Mouse (Mus musculus) intestine, embryonic 14.5 days (tissue): ENCODE measurements around the gene Cryba2. TPM values are rescaled to one million over a fixed set of nuclear protein-coding genes. Genes with fewer than 3 reads are reported as not detected.

Experiments used
- ATAC-seq: fragments of 200-750 bp; cut with Nextera tagmentation; replicated peaks from 2 replicates; pipeline ENCODE4 v1.8.0; 2017; ENCODE audit warnings: low read depth, moderate number of reproducible peaks, moderate TSS enrichment, moderate library complexity; ENCODE audit not compliant: low FRiP score, low TSS enrichment
- DNase-seq: peaks from one replicate; pipeline ENCODE4 v3.0.0-alpha.2; 2018; ENCODE audit warnings: low spot score
- H3K27ac ChIP-seq: fragments of 300-500 bp; sonication (generic); 2 replicates; pipeline ENCODE4 v1.5.1; 2014; ENCODE audit warnings: low read depth, mild to moderate bottlenecking, control low read depth
- H3K27me3 ChIP-seq: fragments of 300-500 bp; sonication (generic); replicated peaks from 2 replicates; pipeline ENCODE4 v1.6.1; 2014; ENCODE audit warnings: low read length, control low read depth; ENCODE audit not compliant: control insufficient read depth, insufficient read depth
- H3K36me3 ChIP-seq: fragments of 300-500 bp; sonication (generic); 2 replicates; pipeline ENCODE4 v1.6.1; 2014; ENCODE audit warnings: low read length, control low read depth; ENCODE audit not compliant: control insufficient read depth, insufficient read depth
- H3K4me1 ChIP-seq: fragments of 300-500 bp; sonication (generic); replicated peaks from 2 replicates; pipeline ENCODE4 v1.6.1; 2014; ENCODE audit warnings: low read length, control low read depth, mixed read lengths; ENCODE audit not compliant: control insufficient read depth, insufficient read depth
- H3K4me2 ChIP-seq: fragments of 300-500 bp; sonication (generic); 2 replicates; pipeline ENCODE4 v1.6.1; 2014; ENCODE audit warnings: low read length
- H3K4me3 ChIP-seq: fragments of 300-500 bp; sonication (generic); 2 replicates; pipeline ENCODE4 v1.5.1; 2014; ENCODE audit warnings: low read depth, low read length, control low read depth, mixed read lengths
- H3K9ac ChIP-seq: fragments of 300-500 bp; sonication (generic); 2 replicates; pipeline ENCODE4 v1.6.1; 2014; ENCODE audit warnings: mild to moderate bottlenecking, low read length
- H3K9me3 ChIP-seq: fragments of 300-500 bp; sonication (generic); 2 replicates; pipeline ENCODE4 v1.6.1; 2016; ENCODE audit warnings: low read length, control low read depth; ENCODE audit not compliant: control insufficient read depth
- WGBS: fragments of 180-500 bp; shearing (Covaris S2); extraction: QIAGEN DNeasy Blood & Tissue Kit; methylation state at CpG from one replicate; pipeline ENCODE4 v1.1.7; 2014; 5-methylcytosine and 5-hydroxymethylcytosine counted together
- polyA plus RNA-seq: library from polyadenylated mRNA; unstranded; fragments of >200 nt; fragmentation: Nextera tagmentation; extraction: Ambion mirVana; gene quantifications from 2 replicates; pipeline ENCODE4 v1.2.1, GENCODE M21; 2014

The Cryba2 gene
- 2.5 TPM in 1 of 2 replicates, not detected in the other for polyA plus RNA-seq

- Histone ChIP-seq H3K27me3 (peaks cover 82% of the 10 kb centered on the region), H3K4me2 (peak within 1 kb of the TSS; percentile 18; the same call in 1 of the 2 replicates), H3K4me1 (peaks cover 6% of the 10 kb centered on the region; the same call in 1 of the 2 replicates), H3K36me3 (no peaks in the 10 kb centered on the region), H3K27ac (no peak within 1 kb of the TSS), H3K9ac (no peak within 1 kb of the TSS), H3K4me3 (0 out of 2 replicates have a peak within 1 kb of the TSS, but pooled peaks have one; percentile 2), H3K9me3 (no peaks in the 10 kb centered on the region)
- peak; percentile 83 for DNase-seq
- WGBS: 5% methylated on average over 25 of the region's 25 CpGs
- ATAC-seq: 0 out of 2 replicates have a peak, but pooled peaks have one; percentile 26
Observed at GRCm38 (mm10) chr1:74893134-74893855, at the start of gene Cryba2. TSS of gene Cryba2 (minus strand) at chr1:74893143.

DNA sequence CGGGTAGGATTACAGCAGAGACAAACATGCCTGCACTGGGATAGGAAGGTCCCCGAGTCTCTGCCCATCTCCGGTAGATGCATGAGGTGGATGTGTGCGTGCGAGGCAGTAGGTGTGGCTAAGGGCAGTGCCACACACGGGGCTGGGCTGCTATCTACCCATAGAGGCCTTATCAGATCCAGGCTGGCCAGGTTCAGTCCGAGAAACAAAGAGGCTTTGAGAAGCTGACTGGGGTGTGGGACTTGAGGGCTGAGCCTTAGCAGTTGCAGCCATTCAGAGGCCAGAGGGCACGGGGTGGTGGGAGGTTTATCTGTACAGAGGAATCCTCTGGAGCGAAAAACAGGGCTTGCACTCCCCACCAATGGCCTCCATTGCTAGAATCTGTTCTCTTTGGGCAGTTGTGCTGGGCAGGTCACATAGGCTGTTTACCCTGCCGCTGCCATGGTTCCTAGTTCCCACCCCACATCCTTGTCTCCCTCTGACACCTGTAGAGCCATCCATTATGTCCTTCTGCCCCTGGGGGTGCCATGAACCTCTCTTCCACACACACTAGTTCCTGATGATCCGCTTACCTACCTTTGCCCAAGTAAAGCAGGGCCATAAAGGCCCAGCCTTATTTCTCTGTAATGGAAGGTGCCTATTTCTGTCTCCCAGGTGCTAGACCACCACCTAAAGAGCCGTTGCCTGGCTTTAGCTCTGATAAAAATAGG, 48.9 kb upstream of the Cryba2 start:
- Histone ChIP-seq H3K4me2 (no peak overlapping the region), H3K9ac (no peak overlapping the region), H3K27me3 (peaks cover 11% of the 10 kb centered on the region), H3K4me3 (no peak overlapping the region), H3K9me3 (no peaks in the 10 kb centered on the region), H3K27ac (peak overlapping the region; percentile 62), H3K4me1 (no peaks in the 10 kb centered on the region), H3K36me3 (no peaks in the 10 kb centered on the region)
- DNase-seq: no peak
- 47% methylated on average over 12 of the region's 12 CpGs for WGBS
- ATAC-seq: peak; percentile 81

DNA sequence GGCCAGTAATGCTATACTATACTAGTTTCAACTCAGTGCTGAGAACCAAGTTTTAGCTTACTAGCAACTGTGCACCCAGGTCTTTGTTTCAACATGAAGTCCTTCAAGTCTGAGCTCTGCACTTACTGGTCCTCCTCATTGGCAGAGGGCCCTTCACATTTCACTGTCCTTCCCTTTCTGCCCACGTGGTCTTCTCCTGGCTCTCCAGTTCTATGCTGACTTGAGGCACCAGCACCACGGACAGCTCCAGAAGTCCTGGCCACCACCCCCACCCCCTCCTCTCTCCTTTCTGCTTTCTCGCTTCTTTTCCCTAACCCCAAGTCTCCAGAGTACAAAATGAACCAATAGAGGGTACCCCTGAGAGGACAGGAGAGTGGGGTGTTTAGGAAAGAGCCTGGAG, 46.8 kb upstream of the Cryba2 start:
- Histone ChIP-seq H3K4me1 (0 out of 2 replicates have a peak, but pooled peaks cover 3% of the 10 kb centered on the region), H3K9me3 (no peaks in the 10 kb centered on the region), H3K9ac (no peak overlapping the region), H3K4me3 (no peak overlapping the region), H3K27ac (no peak overlapping the region), H3K36me3 (no peaks in the 10 kb centered on the region), H3K27me3 (0 out of 2 replicates have a peak, but pooled peaks cover 9% of the 10 kb centered on the region), H3K4me2 (no peak overlapping the region)
- 13% methylated on average over 3 of the region's 3 CpGs for WGBS
- ATAC-seq (no peak), DNase-seq (no peak)

DNA sequence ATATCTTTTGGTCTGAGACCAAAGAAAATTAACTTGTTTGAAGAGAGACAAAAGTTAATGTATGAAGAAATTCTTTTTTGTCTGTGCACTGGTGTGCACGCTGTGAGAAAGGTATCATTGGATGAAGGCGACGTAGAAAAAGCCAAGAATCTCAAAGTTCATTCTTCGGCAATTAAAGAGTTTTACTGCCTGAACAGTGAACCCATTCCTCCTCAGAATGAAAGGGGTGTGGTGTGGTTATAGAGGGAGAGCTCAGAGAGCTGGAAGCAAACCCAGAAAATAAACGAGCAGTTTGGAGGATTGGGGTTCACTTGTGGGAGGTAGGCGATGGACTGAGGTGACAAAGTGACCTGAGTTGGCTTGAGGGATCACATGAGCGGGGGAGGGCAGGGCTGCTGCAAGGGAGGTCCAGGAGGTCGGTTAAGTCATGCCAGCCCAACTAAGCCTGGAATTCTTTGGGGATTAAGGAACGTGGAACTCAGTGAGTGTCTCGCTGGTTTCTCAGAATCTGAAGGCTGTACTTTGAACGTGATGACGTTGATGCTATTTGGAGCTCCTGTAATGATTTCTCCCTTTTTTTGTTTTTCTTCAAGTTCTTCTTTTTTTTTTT, 43.4 kb upstream of the Cryba2 start:
- 39% methylated on average over 12 of the region's 12 CpGs for WGBS
- Histone ChIP-seq H3K36me3 (no peaks in the 10 kb centered on the region), H3K4me2 (peak overlapping the region; percentile 2; the same call in 1 of the 2 replicates), H3K27me3 (peaks cover 19% of the 10 kb centered on the region; the same call in 1 of the 2 replicates), H3K27ac (no peak overlapping the region), H3K4me1 (0 out of 2 replicates have a peak, but pooled peaks cover 3% of the 10 kb centered on the region), H3K4me3 (no peak overlapping the region), H3K9ac (no peak overlapping the region), H3K9me3 (no peaks in the 10 kb centered on the region)
- ATAC-seq (no peak), DNase-seq (peak; percentile 63)

GRCm38 (mm10) chr1:74935402-74935801, 42.5 kb upstream of the Cryba2 start, which contains the start of gene Cfap65:
TSS of gene Cfap65 (minus strand) at chr1:74935599.
- ATAC-seq: no peak
- WGBS: 3% methylated on average over 18 of the region's 18 CpGs
- H3K4me3 ChIP-seq: no peak within 1 kb of the TSS

DNA sequence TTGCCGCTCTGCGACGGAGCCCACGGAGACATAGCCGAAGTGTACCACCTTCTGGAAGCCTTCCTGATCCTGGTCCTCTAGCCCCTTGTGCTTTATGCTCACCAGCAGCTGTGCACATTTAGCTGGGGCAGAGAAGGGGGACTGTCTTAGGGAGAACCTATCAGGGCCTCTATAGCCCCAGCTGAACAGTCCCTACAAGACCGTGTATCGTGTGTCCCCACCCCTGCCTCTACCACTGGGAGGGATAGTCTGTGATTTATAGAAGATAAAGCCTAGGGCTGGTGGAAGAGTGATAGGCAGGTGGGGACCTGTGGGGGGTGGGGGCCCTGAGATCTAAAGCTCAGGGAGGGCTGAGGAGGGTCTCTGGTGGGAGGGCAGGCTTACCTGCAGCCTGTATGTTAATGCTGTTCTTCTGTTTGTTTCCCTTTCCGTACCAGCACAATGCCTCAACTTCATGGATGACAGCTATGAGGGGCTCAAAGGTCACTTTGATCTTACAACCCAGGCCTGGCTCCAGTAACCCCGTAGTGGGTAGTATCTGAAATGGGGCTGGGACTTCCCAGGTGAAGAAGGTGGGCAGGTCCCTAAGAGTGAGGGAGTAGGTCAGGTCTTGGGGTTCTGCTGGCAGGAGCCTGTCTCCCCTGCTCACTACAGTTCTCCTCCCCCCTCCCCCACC, 34.8 kb upstream of the Cryba2 start:
- DNase-seq (no peak), ATAC-seq (no peak; the same call in 1 of the 2 replicates)
- Histone ChIP-seq H3K4me3 (no peak overlapping the region), H3K27me3 (0 out of 2 replicates have a peak, but pooled peaks cover 3% of the 10 kb centered on the region), H3K36me3 (no peaks in the 10 kb centered on the region), H3K4me1 (no peaks in the 10 kb centered on the region), H3K9me3 (no peaks in the 10 kb centered on the region), H3K27ac (no peak overlapping the region), H3K4me2 (no peak overlapping the region), H3K9ac (no peak overlapping the region)
- WGBS: 78% methylated on average over 9 of the region's 9 CpGs

More at GRCm38 (mm10) chr1:74935402-74935801, 42.5 kb upstream of the Cryba2 start, which contains the start of gene Cfap65:
- Histone ChIP-seq H3K27ac (no peak within 1 kb of the TSS), H3K27me3 (peaks cover 19% of the 10 kb centered on the region; the same call in 1 of the 2 replicates), H3K9ac (no peak within 1 kb of the TSS), H3K4me2 (peak within 1 kb of the TSS; percentile 28; the same call in 1 of the 2 replicates), H3K36me3 (no peaks in the 10 kb centered on the region), H3K9me3 (no peaks in the 10 kb centered on the region), H3K4me1 (0 out of 2 replicates have a peak, but pooled peaks cover 3% of the 10 kb centered on the region)
- peak; percentile 77 for DNase-seq

DNA sequence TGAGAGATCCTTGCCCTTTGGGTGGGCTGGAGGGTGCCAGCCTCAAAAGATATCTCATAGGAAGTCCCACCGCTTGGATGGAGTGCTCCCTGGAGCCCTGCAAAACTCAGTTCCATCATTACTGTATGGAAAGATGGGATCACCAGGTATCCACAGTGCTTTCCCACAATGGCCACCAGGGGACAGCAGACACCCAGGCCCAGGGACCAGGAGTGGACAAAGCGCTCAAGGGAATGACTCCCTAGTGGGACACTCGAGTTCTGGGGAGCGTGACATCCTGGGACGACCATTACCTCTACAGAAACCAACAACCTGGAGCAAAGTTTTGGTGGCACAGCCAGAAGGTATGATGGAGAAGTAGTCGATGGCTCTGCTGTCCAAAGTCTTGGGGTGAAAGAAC, 33.8 kb upstream of the Cryba2 start:
- H3K4me3 ChIP-seq: no peak overlapping the region
- DNase-seq (peak; percentile 73), ATAC-seq (0 out of 2 replicates have a peak, but pooled peaks have one; percentile 56)
- WGBS: 43% methylated on average over 6 of the region's 6 CpGs
- H3K36me3 ChIP-seq: no peaks in the 10 kb centered on the region
- H3K9ac ChIP-seq: no peak overlapping the region
- no peaks in the 10 kb centered on the region for H3K4me1 ChIP-seq
- no peak overlapping the region for H3K4me2 ChIP-seq
- H3K27ac ChIP-seq: no peak overlapping the region
- no peaks in the 10 kb centered on the region for H3K27me3 ChIP-seq
- no peaks in the 10 kb centered on the region for H3K9me3 ChIP-seq

GRCm38 (mm10) chr1:74924464-74924863, 31.5 kb upstream of the Cryba2 start:
- no peaks in the 10 kb centered on the region for H3K9me3 ChIP-seq
- no peak overlapping the region for H3K9ac ChIP-seq
- H3K36me3 ChIP-seq: no peaks in the 10 kb centered on the region
- H3K4me3 ChIP-seq: no peak overlapping the region
- no peak overlapping the region for H3K4me2 ChIP-seq
- no peaks in the 10 kb centered on the region for H3K4me1 ChIP-seq
- no peak for ATAC-seq
- H3K27ac ChIP-seq: no peak overlapping the region
- no peaks in the 10 kb centered on the region for H3K27me3 ChIP-seq
- WGBS: 63% methylated on average over 4 of the region's 4 CpGs
- no peak for DNase-seq
